Mouse (Mus musculus): Measurements from ENCODE around the gene Frmd8. TPM values are rescaled to one million over a fixed set of nuclear protein-coding genes. Genes with fewer than 3 reads are reported as not detected.

Gene Frmd8
- total RNA-seq (2021) = 10 to 100 TPM; 10.7 to 12.4 TPM

- intact Hi-C loops (cut with DNase I) = no loop called here
- DNase-seq (ENCODE audit: extremely low spot score in 1 of 2, low spot score in 2 of 2) = peak; percentile 93 to 97
Observed at GRCm38 (mm10) chr19:5874969-5875480, at the start of gene Frmd8. Frmd8 (minus strand) TSS chr19:5875274.

GRCm38 (mm10) chr19:5924713-5925093 lies 49.6 kb upstream of the Frmd8 start, which contains the start of gene Cdc42ep2:
Cdc42ep2 (minus strand) TSS chr19:5924816.
- intact Hi-C loops (cut with DNase I) = loop anchor here (1.0 to 5.0 kb wide), 2 partner anchors 32 to 123 kb away; partner anchors contain the start of gene Syvn1
- DNase-seq (ENCODE audit: extremely low spot score in 1 of 2, low spot score in 2 of 2) = peak; percentile 90 to 98

GRCm38 (mm10) chr19:5923990-5924712 lies 49.1 kb upstream of the Frmd8 start:
- peak; percentile 86 to 95 for DNase-seq (ENCODE audit: extremely low spot score in 1 of 2, low spot score in 2 of 2)
- intact Hi-C loops (cut with DNase I) = loop anchor here (1.0 to 5.0 kb wide), 3 partner anchors 32 to 123 kb away; partner anchors contain the start of gene Syvn1

- no peak for DNase-seq (ENCODE audit: extremely low spot score in 1 of 2, low spot score in 2 of 2)
- intact Hi-C loops (cut with DNase I) = loop anchor here (1.0 to 5.0 kb wide), 2 partner anchors 95 to 124 kb away; partner anchors contain the start of gene Syvn1
Observed at GRCm38 (mm10) chr19:5922963-5923362, 47.9 kb upstream of the Frmd8 start.

- intact Hi-C loops (cut with DNase I) = loop anchor here (5.0 kb wide), 1 partner anchor 125 kb away; the partner anchor contains the start of gene Syvn1
- DNase-seq (ENCODE audit: extremely low spot score in 1 of 2, low spot score in 2 of 2) = no peak
Observed at GRCm38 (mm10) chr19:5922119-5922942, 47.3 kb upstream of the Frmd8 start.

- intact Hi-C loops (cut with DNase I) = loop anchor here (5.0 kb wide), 1 partner anchor 126 kb away; the partner anchor contains the start of gene Syvn1
- DNase-seq (ENCODE audit: extremely low spot score in 1 of 2, low spot score in 2 of 2) = peak in 1 of 2 experiments; percentile 44
Observed at GRCm38 (mm10) chr19:5921715-5922114, 46.6 kb upstream of the Frmd8 start.

GRCm38 (mm10) chr19:5913007-5913719 lies 38.1 kb upstream of the Frmd8 start, which contains the start of gene Dpf2:
Dpf2 (minus strand) TSS chr19:5913010.
- intact Hi-C loops (cut with DNase I) = no loop called here

GRCm38 (mm10) chr19:5912103-5913006 lies 37.3 kb upstream of the Frmd8 start:
- intact Hi-C loops (cut with DNase I) = no loop called here
- peak; percentile 98 to 99 for DNase-seq (ENCODE audit: extremely low spot score in 1 of 2, low spot score in 2 of 2)

More at GRCm38 (mm10) chr19:5913007-5913719, 38.1 kb upstream of the Frmd8 start, which contains the start of gene Dpf2:
- no peak for DNase-seq (ENCODE audit: extremely low spot score in 1 of 2, low spot score in 2 of 2)

- DNase-seq (ENCODE audit: extremely low spot score in 1 of 2, low spot score in 2 of 2) = no peak
- intact Hi-C loops (cut with DNase I) = no loop called here
Observed at GRCm38 (mm10) chr19:5911430-5912102, 36.5 kb upstream of the Frmd8 start.

GRCm38 (mm10) chr19:5910221-5910620 lies 35.1 kb upstream of the Frmd8 start:
- no peak for DNase-seq (ENCODE audit: extremely low spot score in 1 of 2, low spot score in 2 of 2)
- intact Hi-C loops (cut with DNase I) = no loop called here

GRCm38 (mm10) chr19:5907275-5907674 lies 32.2 kb upstream of the Frmd8 start:
- intact Hi-C loops (cut with DNase I) = no loop called here

GRCm38 (mm10) chr19:5894002-5894678 lies 19.1 kb upstream of the Frmd8 start, which contains the start of gene Tigd3:
Tigd3 (minus strand) TSS chr19:5894149.
- peak; percentile 95 to 97 for DNase-seq (ENCODE audit: extremely low spot score in 1 of 2, low spot score in 2 of 2)
- intact Hi-C loops (cut with DNase I) = loop anchor here (10.0 kb wide), 1 partner anchor 199 kb away; no protein-coding TSS in a partner anchor

More at GRCm38 (mm10) chr19:5907275-5907674, 32.2 kb upstream of the Frmd8 start:
- no peak for DNase-seq (ENCODE audit: extremely low spot score in 1 of 2, low spot score in 2 of 2)

GRCm38 (mm10) chr19:5893282-5894001 lies 18.4 kb upstream of the Frmd8 start:
- no peak for DNase-seq (ENCODE audit: extremely low spot score in 1 of 2, low spot score in 2 of 2)
- intact Hi-C loops (cut with DNase I) = loop anchor here (10.0 kb wide), 1 partner anchor 199 kb away; no protein-coding TSS in a partner anchor

- intact Hi-C loops (cut with DNase I) = loop anchor here (10.0 kb wide), 1 partner anchor 198 kb away; no protein-coding TSS in a partner anchor
- no peak for DNase-seq (ENCODE audit: extremely low spot score in 1 of 2, low spot score in 2 of 2)
Observed at GRCm38 (mm10) chr19:5892735-5893134, 17.7 kb upstream of the Frmd8 start.

GRCm38 (mm10) chr19:5892262-5892661 lies 17.2 kb upstream of the Frmd8 start:
- DNase-seq (ENCODE audit: extremely low spot score in 1 of 2, low spot score in 2 of 2) = no peak
- intact Hi-C loops (cut with DNase I) = loop anchor here (10.0 kb wide), 1 partner anchor 197 kb away; no protein-coding TSS in a partner anchor

All from left cerebral cortex, postnatal 10 days (tissue).